Mouse (Mus musculus): Measurements from ENCODE around the gene Krt20. TPM values are rescaled to one million over a fixed set of nuclear protein-coding genes. Genes with fewer than 3 reads are reported as not detected.

Gene Krt20
- polyA plus RNA-seq, 1 experiment = 1.0 TPM

DNA sequence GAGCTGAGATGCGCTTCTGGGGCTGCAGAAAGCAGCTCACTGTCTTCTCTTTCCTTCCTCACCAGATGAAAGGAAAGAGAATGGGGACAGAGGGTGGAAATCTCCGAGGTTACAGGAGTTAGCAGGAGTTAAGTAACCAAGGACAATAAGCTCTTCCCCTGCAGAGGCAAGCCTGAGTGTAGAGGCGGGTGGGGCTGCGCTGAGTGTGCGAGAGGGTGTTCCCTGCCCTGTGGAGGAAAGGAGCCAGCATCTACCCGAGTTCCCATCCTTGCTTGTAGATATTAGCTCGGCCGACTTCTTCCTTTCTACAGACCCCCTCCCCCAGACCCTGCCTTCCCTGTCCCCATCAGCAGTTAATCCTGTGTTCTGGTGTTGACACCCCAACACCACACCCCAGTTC is 39.1 kb downstream of the Krt20 start:
- no peaks in the 10 kb centered on the region for H3K36me3 ChIP-seq (ENCODE audit: control insufficient read depth, insufficient read depth, low read length)
- no peak for DNase-seq
- H3K4me1 ChIP-seq (replicated peaks; ENCODE audit: control insufficient read depth, insufficient read depth, low read length) = no peaks in the 10 kb centered on the region
- H3K4me3 ChIP-seq (ENCODE audit: control insufficient read depth, insufficient read depth, low read length) = no peak overlapping the region
- no peaks in the 10 kb centered on the region for H3K27me3 ChIP-seq (ENCODE audit: control insufficient read depth, insufficient read depth, low read length)
- no peak overlapping the region for H3K27ac ChIP-seq (ENCODE audit: control insufficient read depth, insufficient read depth, low read length)
- WGBS = 75% methylated on average over 8 of the region's 8 CpGs
- TF ChIP-seq CTCF (IDR thresholded peaks at IDR 0.05; ENCODE audit: borderline replicate concordance, control insufficient read depth, extremely low read depth, insufficient read depth, low read length, poor library complexity) (no peak), POLR2A (IDR thresholded peaks at IDR 0.05; ENCODE audit: control insufficient read depth, extremely low read depth, insufficient read depth, low read length, poor library complexity) (no peak)

GRCm38 (mm10) chr11:99398084-99398483 is 39.9 kb downstream of the Krt20 start:
- TF ChIP-seq POLR2A (IDR thresholded peaks at IDR 0.05; ENCODE audit: control insufficient read depth, extremely low read depth, insufficient read depth, low read length, poor library complexity) = no peak
- no peak for TF ChIP-seq CTCF (IDR thresholded peaks at IDR 0.05; ENCODE audit: borderline replicate concordance, control insufficient read depth, extremely low read depth, insufficient read depth, low read length, poor library complexity)
- no peak overlapping the region for H3K27ac ChIP-seq (ENCODE audit: control insufficient read depth, insufficient read depth, low read length)
- no peaks in the 10 kb centered on the region for H3K27me3 ChIP-seq (ENCODE audit: control insufficient read depth, insufficient read depth, low read length)
- 64% methylated on average over 3 of the region's 3 CpGs for WGBS
- no peak for DNase-seq
- no peak overlapping the region for H3K4me3 ChIP-seq (ENCODE audit: control insufficient read depth, insufficient read depth, low read length)
- H3K4me1 ChIP-seq (replicated peaks; ENCODE audit: control insufficient read depth, insufficient read depth, low read length) = no peaks in the 10 kb centered on the region
- no peaks in the 10 kb centered on the region for H3K36me3 ChIP-seq (ENCODE audit: control insufficient read depth, insufficient read depth, low read length)

DNA sequence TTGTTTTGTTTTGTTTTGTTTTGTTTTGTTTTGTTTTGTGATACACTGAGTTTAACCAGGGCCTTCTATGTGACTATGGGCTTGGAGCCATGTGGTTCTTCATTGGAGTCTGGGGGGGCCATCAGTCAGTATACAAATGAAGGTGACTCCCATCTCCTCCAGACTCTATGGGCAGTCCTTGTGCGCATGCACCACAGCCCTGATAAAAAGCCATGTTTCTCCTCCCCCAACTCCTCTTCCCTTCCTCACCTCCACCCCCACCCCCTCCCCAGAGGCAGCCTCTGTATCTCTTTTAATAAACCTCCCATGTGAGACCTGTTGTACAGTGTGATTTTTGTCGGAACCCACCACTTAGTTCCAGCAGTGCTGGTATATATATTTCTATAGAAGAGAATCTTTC is 41.3 kb downstream of the Krt20 start:
- Histone ChIP-seq H3K4me3 (ENCODE audit: control insufficient read depth, insufficient read depth, low read length) (no peak overlapping the region), H3K36me3 (ENCODE audit: control insufficient read depth, insufficient read depth, low read length) (no peaks in the 10 kb centered on the region), H3K27me3 (ENCODE audit: control insufficient read depth, insufficient read depth, low read length) (no peaks in the 10 kb centered on the region), H3K4me1 (replicated peaks; ENCODE audit: control insufficient read depth, insufficient read depth, low read length) (no peaks in the 10 kb centered on the region), H3K27ac (ENCODE audit: control insufficient read depth, insufficient read depth, low read length) (no peak overlapping the region)
- TF ChIP-seq POLR2A (IDR thresholded peaks at IDR 0.05; ENCODE audit: control insufficient read depth, extremely low read depth, insufficient read depth, low read length, poor library complexity) = no peak
- TF ChIP-seq CTCF (IDR thresholded peaks at IDR 0.05; ENCODE audit: borderline replicate concordance, control insufficient read depth, extremely low read depth, insufficient read depth, low read length, poor library complexity) = no peak
- WGBS = 90% methylated on average over 2 of the region's 2 CpGs
- DNase-seq = no peak

- Histone ChIP-seq H3K4me1 (replicated peaks; ENCODE audit: control insufficient read depth, insufficient read depth, low read length) (no peaks in the 10 kb centered on the region), H3K4me3 (ENCODE audit: control insufficient read depth, insufficient read depth, low read length) (no peak overlapping the region), H3K36me3 (ENCODE audit: control insufficient read depth, insufficient read depth, low read length) (no peaks in the 10 kb centered on the region), H3K27me3 (ENCODE audit: control insufficient read depth, insufficient read depth, low read length) (no peaks in the 10 kb centered on the region), H3K27ac (ENCODE audit: control insufficient read depth, insufficient read depth, low read length) (no peak overlapping the region)
- WGBS = 60% methylated on average over 3 of the region's 3 CpGs
- TF ChIP-seq CTCF (IDR thresholded peaks at IDR 0.05; ENCODE audit: borderline replicate concordance, control insufficient read depth, extremely low read depth, insufficient read depth, low read length, poor library complexity) = no peak
- no peak for TF ChIP-seq POLR2A (IDR thresholded peaks at IDR 0.05; ENCODE audit: control insufficient read depth, extremely low read depth, insufficient read depth, low read length, poor library complexity)
- no peak for DNase-seq
These were observed 41.9 kb downstream of the Krt20 start for GRCm38 (mm10) chr11:99396034-99396433.

- TF ChIP-seq CTCF (IDR thresholded peaks at IDR 0.05; ENCODE audit: borderline replicate concordance, control insufficient read depth, extremely low read depth, insufficient read depth, low read length, poor library complexity) = no peak
- TF ChIP-seq POLR2A (IDR thresholded peaks at IDR 0.05; ENCODE audit: control insufficient read depth, extremely low read depth, insufficient read depth, low read length, poor library complexity) = no peak
- H3K36me3 ChIP-seq (ENCODE audit: control insufficient read depth, insufficient read depth, low read length) = no peaks in the 10 kb centered on the region
- H3K4me1 ChIP-seq (replicated peaks; ENCODE audit: control insufficient read depth, insufficient read depth, low read length) = no peaks in the 10 kb centered on the region
- 91% methylated on average over 10 of the region's 10 CpGs for WGBS
- no peak overlapping the region for H3K4me3 ChIP-seq (ENCODE audit: control insufficient read depth, insufficient read depth, low read length)
- no peaks in the 10 kb centered on the region for H3K27me3 ChIP-seq (ENCODE audit: control insufficient read depth, insufficient read depth, low read length)
- H3K27ac ChIP-seq (ENCODE audit: control insufficient read depth, insufficient read depth, low read length) = no peak overlapping the region
- no peak for DNase-seq
These were observed 45.5 kb downstream of the Krt20 start for GRCm38 (mm10) chr11:99392492-99392891.

DNA sequence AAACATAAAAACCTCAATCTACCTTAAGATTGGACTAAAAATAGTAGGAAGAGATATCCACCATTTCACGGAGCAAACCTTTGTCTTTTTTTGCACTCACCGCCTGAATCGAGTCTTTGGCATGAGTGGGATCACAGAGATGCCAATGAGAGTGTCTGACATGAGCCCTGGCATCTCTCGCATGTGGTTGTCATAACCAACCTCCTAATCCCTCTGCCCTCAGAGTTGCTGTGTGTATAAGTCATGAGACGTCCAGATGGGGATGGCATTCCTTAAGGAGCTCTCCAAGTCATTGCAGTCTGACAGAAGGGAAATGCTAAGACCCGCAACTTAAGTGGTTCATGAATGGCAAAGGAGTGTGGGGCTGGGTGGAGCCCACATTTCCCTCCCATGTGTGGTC is 46.6 kb downstream of the Krt20 start:
- WGBS = 80% methylated on average over 6 of the region's 6 CpGs
- H3K4me1 ChIP-seq (replicated peaks; ENCODE audit: control insufficient read depth, insufficient read depth, low read length) = peaks cover 2% of the 10 kb centered on the region
- TF ChIP-seq CTCF (IDR thresholded peaks at IDR 0.05; ENCODE audit: borderline replicate concordance, control insufficient read depth, extremely low read depth, insufficient read depth, low read length, poor library complexity) (no peak), POLR2A (IDR thresholded peaks at IDR 0.05; ENCODE audit: control insufficient read depth, extremely low read depth, insufficient read depth, low read length, poor library complexity) (no peak)
- no peak overlapping the region for H3K4me3 ChIP-seq (ENCODE audit: control insufficient read depth, insufficient read depth, low read length)
- no peak overlapping the region for H3K27ac ChIP-seq (ENCODE audit: control insufficient read depth, insufficient read depth, low read length)
- no peaks in the 10 kb centered on the region for H3K27me3 ChIP-seq (ENCODE audit: control insufficient read depth, insufficient read depth, low read length)
- no peaks in the 10 kb centered on the region for H3K36me3 ChIP-seq (ENCODE audit: control insufficient read depth, insufficient read depth, low read length)
- no peak for DNase-seq

DNA sequence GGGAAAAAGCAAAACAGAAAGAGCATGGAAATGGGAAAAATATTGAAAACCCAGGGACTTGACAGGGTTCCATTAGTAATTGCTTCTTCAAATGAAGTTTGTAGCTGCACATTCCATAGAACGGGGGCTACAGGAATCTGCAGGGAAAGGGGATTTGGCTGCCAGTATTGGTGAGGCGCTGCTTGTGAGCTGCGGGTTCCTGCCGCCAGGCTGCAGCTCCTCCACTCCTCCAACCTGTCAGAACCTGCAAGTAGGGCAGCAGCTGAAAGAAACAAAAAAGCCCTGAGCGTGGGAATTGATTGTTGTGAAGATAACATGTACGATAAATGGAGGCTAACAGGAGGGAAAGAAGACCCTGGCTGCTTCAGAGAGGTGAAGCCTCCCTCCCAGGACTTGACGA is 47.1 kb downstream of the Krt20 start:
- 71% methylated on average over 7 of the region's 7 CpGs for WGBS

More for the DNA sequence above, 47.1 kb downstream of the Krt20 start:
- Histone ChIP-seq H3K36me3 (ENCODE audit: control insufficient read depth, insufficient read depth, low read length) (no peaks in the 10 kb centered on the region), H3K4me3 (ENCODE audit: control insufficient read depth, insufficient read depth, low read length) (no peak overlapping the region), H3K4me1 (replicated peaks; ENCODE audit: control insufficient read depth, insufficient read depth, low read length) (peaks cover 6% of the 10 kb centered on the region), H3K27ac (ENCODE audit: control insufficient read depth, insufficient read depth, low read length) (no peak overlapping the region), H3K27me3 (ENCODE audit: control insufficient read depth, insufficient read depth, low read length) (no peaks in the 10 kb centered on the region)
- TF ChIP-seq CTCF (IDR thresholded peaks at IDR 0.05; ENCODE audit: borderline replicate concordance, control insufficient read depth, extremely low read depth, insufficient read depth, low read length, poor library complexity) (no peak), POLR2A (IDR thresholded peaks at IDR 0.05; ENCODE audit: control insufficient read depth, extremely low read depth, insufficient read depth, low read length, poor library complexity) (no peak)
- DNase-seq = no peak

All from thymus, adult 2 months (tissue).